Mouse (Mus musculus) heart, embryonic 13.5 days (tissue): Measurements from ENCODE around the gene Plekho2. TPM values are rescaled to one million over a fixed set of nuclear protein-coding genes. Genes with fewer than 3 reads are reported as not detected.

Source experiments
- ATAC-seq: fragments of 200-750 bp; cut with Nextera tagmentation; 2 replicates; pipeline ENCODE4 v1.8.0; 2017; ENCODE audit warnings: moderate TSS enrichment; ENCODE audit not compliant: insufficient number of reproducible peaks, low FRiP score, low TSS enrichment; ENCODE audit errors: extremely low read depth
- H3K27ac ChIP-seq: fragments of 300-500 bp; sonication (generic); replicated peaks from 2 replicates; pipeline ENCODE4 v1.5.1; 2015; ENCODE audit warnings: moderate library complexity, mild to moderate bottlenecking, inconsistent platforms
- H3K27me3 ChIP-seq: fragments of 300-500 bp; sonication (generic); replicated peaks from 2 replicates; pipeline ENCODE4 v1.6.1; 2015; ENCODE audit warnings: mild to moderate bottlenecking, inconsistent platforms
- H3K36me3 ChIP-seq: fragments of 300-500 bp; sonication (generic); 2 replicates; pipeline ENCODE4 v1.6.1; 2015; ENCODE audit warnings: mild to moderate bottlenecking, inconsistent platforms
- H3K4me1 ChIP-seq: fragments of 300-500 bp; sonication (generic); 2 replicates; pipeline ENCODE4 v1.6.1; 2015; ENCODE audit warnings: inconsistent platforms
- H3K4me2 ChIP-seq: fragments of 300-500 bp; sonication (generic); 2 replicates; pipeline ENCODE4 v1.6.1; 2015; ENCODE audit warnings: inconsistent platforms, mild to moderate bottlenecking, moderate library complexity
- H3K4me3 ChIP-seq: fragments of 300-500 bp; sonication (generic); 2 replicates; pipeline ENCODE4 v1.5.1; 2015; ENCODE audit warnings: moderate library complexity, mild to moderate bottlenecking, inconsistent platforms
- H3K9ac ChIP-seq: fragments of 300-500 bp; sonication (generic); 2 replicates; pipeline ENCODE4 v1.6.1; 2015; ENCODE audit warnings: inconsistent platforms, mild to moderate bottlenecking, moderate library complexity
- H3K9me3 ChIP-seq: fragments of 300-500 bp; sonication (generic); 2 replicates; pipeline ENCODE4 v1.6.1; 2016; ENCODE audit warnings: inconsistent platforms
- WGBS: fragments of 180-500 bp; shearing (Covaris S2); methylation state at CpG from one replicate; pipeline ENCODE4 v1.1.7; 2015; ENCODE audit warnings: mixed read lengths; 5-methylcytosine and 5-hydroxymethylcytosine counted together
- polyA plus RNA-seq: library from polyadenylated mRNA; unstranded; fragments of >200 nt; fragmentation: Nextera tagmentation; extraction: Ambion mirVana; gene quantifications from 2 replicates; pipeline ENCODE4 v1.2.1, GENCODE M21; 2015

Plekho2 gene
- polyA plus RNA-seq, 1 experiment from 2014 or later: 10.7 TPM

GRCm38 (mm10) chr9:65550079-65550831 is 29.6 kb downstream of the Plekho2 start:
- H3K4me1 ChIP-seq: peaks cover 83% of the 10 kb centered on the region
- no peak overlapping the region for H3K4me3 ChIP-seq
- no peaks in the 10 kb centered on the region for H3K27me3 ChIP-seq
- no peaks in the 10 kb centered on the region for H3K9me3 ChIP-seq
- 19% methylated on average over 7 of the region's 7 CpGs for WGBS
- H3K36me3 ChIP-seq: peaks cover 27% of the 10 kb centered on the region
- peak overlapping the region; percentile 71 for H3K9ac ChIP-seq
- H3K4me2 ChIP-seq: no peak overlapping the region; the same call in 1 of the 2 replicates
- H3K27ac ChIP-seq: peak overlapping the region; percentile 95
- ATAC-seq: no peak

GRCm38 (mm10) chr9:65549643-65550042 is 30.2 kb downstream of the Plekho2 start:
- Histone ChIP-seq H3K4me3 (no peak overlapping the region), H3K4me2 (no peak overlapping the region), H3K9ac (no peak overlapping the region), H3K36me3 (peaks cover 24% of the 10 kb centered on the region), H3K27ac (peak overlapping the region; percentile 95; the same call in 1 of the 2 replicates), H3K27me3 (no peaks in the 10 kb centered on the region), H3K9me3 (no peaks in the 10 kb centered on the region), H3K4me1 (peaks cover 79% of the 10 kb centered on the region)
- ATAC-seq: no peak
- 80% methylated on average over 5 of the region's 5 CpGs for WGBS

DNA sequence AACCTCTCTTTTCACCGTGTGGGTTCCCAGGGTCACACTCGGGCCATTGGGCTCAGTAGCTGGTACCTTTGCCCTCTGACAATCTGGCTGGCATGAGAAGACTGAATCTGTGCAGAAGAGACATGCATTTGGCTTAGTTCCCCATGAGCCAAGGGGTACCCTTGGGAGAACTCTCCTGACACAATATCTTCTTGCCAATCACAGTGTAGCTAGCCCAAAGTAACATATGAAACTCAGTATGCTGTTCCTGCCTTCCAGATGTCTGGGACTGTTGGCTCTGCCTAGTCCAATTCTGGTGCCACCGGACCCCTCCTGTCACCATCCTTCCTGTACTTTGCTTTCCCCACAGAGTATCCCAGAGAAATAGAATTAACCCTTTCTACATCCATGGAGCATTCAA is 30.7 kb downstream of the Plekho2 start:
- no peak overlapping the region for H3K4me2 ChIP-seq
- no peaks in the 10 kb centered on the region for H3K27me3 ChIP-seq
- peaks cover 19% of the 10 kb centered on the region for H3K36me3 ChIP-seq
- no peak overlapping the region for H3K9ac ChIP-seq
- H3K4me3 ChIP-seq: no peak overlapping the region
- H3K4me1 ChIP-seq: peaks cover 74% of the 10 kb centered on the region
- H3K9me3 ChIP-seq: no peaks in the 10 kb centered on the region
- 73% methylated on average over 3 of the region's 3 CpGs for WGBS
- H3K27ac ChIP-seq: no peak overlapping the region
- no peak for ATAC-seq

GRCm38 (mm10) chr9:65548311-65548710 is 31.5 kb downstream of the Plekho2 start:
- Histone ChIP-seq H3K4me3 (no peak overlapping the region), H3K36me3 (peaks cover 13% of the 10 kb centered on the region), H3K9me3 (no peaks in the 10 kb centered on the region), H3K9ac (peak overlapping the region; percentile 11; the same call in 1 of the 2 replicates), H3K27me3 (no peaks in the 10 kb centered on the region), H3K4me2 (no peak overlapping the region), H3K4me1 (peaks cover 73% of the 10 kb centered on the region), H3K27ac (no peak overlapping the region; the same call in 1 of the 2 replicates)
- WGBS: 76% methylated on average over 8 of the region's 8 CpGs
- ATAC-seq: no peak

DNA sequence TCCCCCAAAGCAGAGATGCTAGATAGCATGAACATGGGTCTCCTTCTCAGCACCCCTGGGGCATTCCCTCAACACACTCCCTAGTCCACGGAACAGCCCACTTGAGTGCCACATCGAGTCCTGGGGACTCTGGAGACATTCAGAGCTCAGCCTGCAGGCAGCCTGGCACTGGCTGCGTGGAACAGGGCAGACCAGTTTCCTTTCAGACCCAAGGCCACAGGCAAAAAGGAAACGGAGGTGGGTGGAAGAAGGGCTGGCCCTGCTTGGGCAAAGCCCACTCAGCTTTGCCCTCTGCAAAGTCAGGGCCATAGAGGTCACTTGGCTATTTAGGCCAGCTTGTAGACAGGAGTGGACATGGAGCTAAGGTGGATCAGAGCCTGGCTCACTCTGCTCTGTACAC is 32.0 kb downstream of the Plekho2 start:
- peaks cover 8% of the 10 kb centered on the region for H3K36me3 ChIP-seq
- H3K4me3 ChIP-seq: no peak overlapping the region
- H3K27ac ChIP-seq: peak overlapping the region; percentile 29; the same call in 1 of the 2 replicates
- no peaks in the 10 kb centered on the region for H3K27me3 ChIP-seq
- no peak for ATAC-seq
- H3K9me3 ChIP-seq: no peaks in the 10 kb centered on the region
- peak overlapping the region; percentile 11; the same call in 1 of the 2 replicates for H3K9ac ChIP-seq
- H3K4me2 ChIP-seq: no peak overlapping the region
- WGBS: 76% methylated on average over 4 of the region's 4 CpGs
- peaks cover 76% of the 10 kb centered on the region for H3K4me1 ChIP-seq

DNA sequence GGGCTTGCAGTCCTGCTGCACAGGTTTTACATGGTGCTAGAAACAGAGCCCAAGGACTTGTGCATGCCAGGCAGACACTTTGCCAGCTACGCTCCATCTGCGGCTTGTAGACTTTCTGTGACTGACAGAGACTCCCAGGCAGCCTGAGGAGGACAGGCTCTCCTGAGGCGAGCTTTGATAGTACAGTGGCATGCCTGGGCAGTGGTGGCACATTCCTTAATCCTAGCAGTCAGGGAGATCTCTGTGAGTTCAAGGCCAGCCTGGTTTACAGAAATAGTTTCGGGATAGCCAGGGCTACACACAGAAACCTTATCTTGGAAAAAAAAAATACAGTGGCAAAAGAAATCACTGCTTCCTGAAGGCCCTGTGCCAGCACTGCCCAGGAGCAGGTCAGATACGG is 32.7 kb downstream of the Plekho2 start:
- no peak for ATAC-seq
- peaks cover 77% of the 10 kb centered on the region for H3K4me1 ChIP-seq
- WGBS: 66% methylated on average over 5 of the region's 5 CpGs
- no peak overlapping the region for H3K4me3 ChIP-seq
- 0 out of 2 replicates have a peak overlapping the region, but pooled peaks have one; percentile 26 for H3K9ac ChIP-seq
- peak overlapping the region; percentile 57; the same call in 1 of the 2 replicates for H3K27ac ChIP-seq
- no peak overlapping the region for H3K4me2 ChIP-seq
- no peaks in the 10 kb centered on the region for H3K9me3 ChIP-seq
- H3K27me3 ChIP-seq: no peaks in the 10 kb centered on the region
- 0 out of 2 replicates have a peak, but pooled peaks cover 3% of the 10 kb centered on the region for H3K36me3 ChIP-seq

GRCm38 (mm10) chr9:65546413-65546695 is 33.5 kb downstream of the Plekho2 start:
- H3K36me3 ChIP-seq: no peaks in the 10 kb centered on the region
- H3K9me3 ChIP-seq: no peaks in the 10 kb centered on the region
- no peak overlapping the region for H3K4me3 ChIP-seq
- no peak overlapping the region for H3K4me2 ChIP-seq
- no peak for ATAC-seq
- 0 out of 2 replicates have a peak overlapping the region, but pooled peaks have one; percentile 26 for H3K9ac ChIP-seq
- 34% methylated on average over 4 of the region's 4 CpGs for WGBS
- no peaks in the 10 kb centered on the region for H3K27me3 ChIP-seq
- H3K4me1 ChIP-seq: peaks cover 79% of the 10 kb centered on the region
- peak overlapping the region; percentile 57 for H3K27ac ChIP-seq

DNA sequence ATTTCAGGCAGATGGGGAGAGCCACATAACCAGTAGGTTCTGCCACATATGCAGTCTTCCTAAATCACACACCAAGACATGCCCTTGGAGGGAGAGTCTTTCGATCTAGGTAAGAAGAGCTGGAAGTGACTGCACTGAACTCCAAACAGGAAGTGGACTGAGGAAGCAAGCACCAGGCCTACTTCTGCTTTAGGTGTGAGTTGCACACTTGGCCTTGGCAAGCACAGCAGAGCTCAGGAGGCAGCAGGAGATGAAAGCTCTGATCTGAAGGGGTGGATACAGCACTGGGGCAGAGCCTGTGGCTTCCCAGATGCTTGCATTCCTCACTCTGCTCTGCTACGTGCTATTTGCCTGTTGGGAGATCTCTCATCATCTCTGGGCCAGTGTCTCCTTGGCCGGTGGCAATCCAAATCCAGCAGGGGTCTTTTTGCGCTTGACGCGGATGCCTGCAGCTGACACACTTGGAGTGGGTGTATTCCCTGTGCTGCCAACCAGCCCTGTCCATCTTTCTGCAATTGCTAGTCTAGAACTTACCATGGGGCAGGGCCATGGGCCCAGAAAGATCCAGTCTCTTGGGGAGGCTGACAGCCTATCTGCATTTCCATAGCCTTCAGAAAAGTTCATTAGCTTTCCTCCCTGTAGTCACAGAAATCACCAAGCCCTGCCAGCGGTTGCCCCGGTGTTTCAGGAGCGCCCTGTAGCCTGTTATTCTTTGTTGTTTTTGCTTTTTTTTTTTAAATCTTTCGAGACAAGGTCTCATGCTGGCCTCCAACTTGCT is 34.0 kb downstream of the Plekho2 start:
- H3K27me3 ChIP-seq: no peaks in the 10 kb centered on the region
- H3K4me3 ChIP-seq: no peak overlapping the region
- no peak for ATAC-seq
- no peak overlapping the region for H3K4me2 ChIP-seq
- WGBS: 58% methylated on average over 10 of the region's 10 CpGs
- peak overlapping the region; percentile 35; the same call in 1 of the 2 replicates for H3K9ac ChIP-seq
- H3K9me3 ChIP-seq: no peaks in the 10 kb centered on the region
- no peaks in the 10 kb centered on the region for H3K36me3 ChIP-seq
- peak overlapping the region; percentile 57 for H3K27ac ChIP-seq
- H3K4me1 ChIP-seq: peaks cover 77% of the 10 kb centered on the region

GRCm38 (mm10) chr9:65542111-65542524 is 37.7 kb downstream of the Plekho2 start:
- no peak overlapping the region for H3K4me3 ChIP-seq
- ATAC-seq: no peak
- WGBS: 21% methylated on average over 7 of the region's 7 CpGs
- H3K9me3 ChIP-seq: no peaks in the 10 kb centered on the region
- peak overlapping the region; percentile 35 for H3K4me2 ChIP-seq
- peaks cover 42% of the 10 kb centered on the region for H3K4me1 ChIP-seq
- H3K27me3 ChIP-seq: no peaks in the 10 kb centered on the region
- H3K36me3 ChIP-seq: no peaks in the 10 kb centered on the region
- H3K9ac ChIP-seq: no peak overlapping the region
- H3K27ac ChIP-seq: peak overlapping the region; percentile 94

GRCm38 (mm10) chr9:65541126-65542068 is 38.4 kb downstream of the Plekho2 start:
- H3K36me3 ChIP-seq: no peaks in the 10 kb centered on the region
- ATAC-seq: peak; percentile 44; the same call in 1 of the 2 replicates
- H3K4me1 ChIP-seq: peaks cover 35% of the 10 kb centered on the region
- H3K27me3 ChIP-seq: no peaks in the 10 kb centered on the region
- H3K4me2 ChIP-seq: peak overlapping the region; percentile 35
- 30% methylated on average over 13 of the region's 13 CpGs for WGBS
- H3K9me3 ChIP-seq: no peaks in the 10 kb centered on the region
- peak overlapping the region; percentile 94 for H3K27ac ChIP-seq
- no peak overlapping the region for H3K4me3 ChIP-seq
- no peak overlapping the region for H3K9ac ChIP-seq

DNA sequence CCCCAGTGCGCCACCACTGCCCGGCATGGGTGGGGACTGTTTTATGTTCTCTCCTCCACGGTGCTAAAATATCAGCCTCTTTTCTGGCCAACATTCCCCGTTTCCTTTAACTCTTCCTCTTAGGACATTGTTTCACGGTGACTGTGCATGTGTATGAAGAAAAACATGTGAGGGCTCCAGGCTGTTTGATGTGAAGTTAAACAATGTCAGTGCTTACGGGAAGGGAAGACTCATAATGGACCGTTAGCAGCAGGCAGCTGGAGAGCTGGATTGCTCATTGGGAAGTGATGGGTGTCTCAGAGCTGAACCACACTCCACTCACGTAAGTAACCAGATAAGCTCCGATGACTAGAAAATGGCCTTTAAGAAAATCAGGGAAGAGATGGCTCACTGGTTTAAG is 40.1 kb downstream of the Plekho2 start:
- Histone ChIP-seq H3K27ac (no peak overlapping the region), H3K4me3 (no peak overlapping the region), H3K9me3 (no peaks in the 10 kb centered on the region), H3K27me3 (no peaks in the 10 kb centered on the region), H3K36me3 (no peaks in the 10 kb centered on the region), H3K4me2 (no peak overlapping the region), H3K9ac (no peak overlapping the region), H3K4me1 (peaks cover 21% of the 10 kb centered on the region)
- no peak for ATAC-seq
- WGBS: 65% methylated on average over 9 of the region's 9 CpGs
